Mouse (Mus musculus) forebrain, postnatal 0 days (tissue): ENCODE results near the gene Aass. TPM values are rescaled to one million over a fixed set of nuclear protein-coding genes. Genes with fewer than 3 reads are reported as not detected.

Experiments
- ATAC-seq: fragments of 200-750 bp; cut with Nextera tagmentation; 2 replicates; pipeline ENCODE4 v1.8.0; 2017; ENCODE audit warnings: mild to moderate bottlenecking, moderate library complexity
- DNase-seq: peaks from one replicate; pipeline ENCODE4 v3.0.0-alpha.2; 2015
- H3K27ac ChIP-seq: fragments of 300-500 bp; sonication (generic); 2 replicates; pipeline ENCODE4 v1.5.1; 2014; ENCODE audit warnings: low read depth, mild to moderate bottlenecking, antibody characterized with exemption, low read length, moderate library complexity, mixed read lengths
- H3K27me3 ChIP-seq: fragments of 300-500 bp; sonication (generic); 2 replicates; pipeline ENCODE4 v1.6.1; 2014; ENCODE audit warnings: mild to moderate bottlenecking, low read length, mixed read lengths; ENCODE audit not compliant: insufficient read depth
- H3K36me3 ChIP-seq: fragments of 300-500 bp; sonication (generic); 2 replicates; pipeline ENCODE4 v1.6.1; 2014; ENCODE audit warnings: mild to moderate bottlenecking, moderate library complexity; ENCODE audit not compliant: insufficient read depth
- H3K4me1 ChIP-seq: fragments of 300-500 bp; sonication (generic); 2 replicates; pipeline ENCODE4 v1.6.1; 2014; ENCODE audit warnings: antibody characterized with exemption; ENCODE audit not compliant: insufficient read depth
- H3K4me2 ChIP-seq: fragments of 300-500 bp; sonication (generic); 2 replicates; pipeline ENCODE4 v1.6.1; 2014; ENCODE audit warnings: low read depth, mild to moderate bottlenecking, moderate library complexity
- H3K4me3 ChIP-seq: fragments of 300-500 bp; sonication (generic); 2 replicates; pipeline ENCODE4 v1.5.1; 2014; ENCODE audit warnings: low read depth, low read length, mixed read lengths
- H3K9ac ChIP-seq: fragments of 300-500 bp; sonication (generic); 2 replicates; pipeline ENCODE4 v1.6.1; 2014; ENCODE audit warnings: mild to moderate bottlenecking
- H3K9me3 ChIP-seq: fragments of 300-500 bp; sonication (generic); 2 replicates; pipeline ENCODE4 v1.6.1; 2016; ENCODE audit warnings: low read length
- CTCF ChIP-seq: sonication (generic); IDR thresholded peaks from 2 replicates; pipeline ENCODE4 v1.5.1; 2016; ENCODE audit warnings: antibody characterized with exemption, control low read depth, low read depth
- WGBS: fragments of 180-500 bp; shearing (Covaris S2); extraction: QIAGEN DNeasy Blood & Tissue Kit; methylation state at CpG from one replicate; pipeline ENCODE4 v1.1.7; 2014; 5-methylcytosine and 5-hydroxymethylcytosine counted together
- polyA plus RNA-seq: library from polyadenylated mRNA; unstranded; fragments of >200 nt; fragmentation: Nextera tagmentation; extraction: Ambion mirVana; gene quantifications from 2 replicates; pipeline ENCODE4 v1.2.1, GENCODE M21; 2015
- total RNA-seq: library from RNA; depleted of rRNA; stranded (reverse); fragments of >200 nt; gene quantifications from 2 replicates; pipeline ENCODE4 v1.2.3, GENCODE M21; 2014

The Aass gene
- total and polyA plus RNA-seq, 2 experiments from 2014 or later, result 0.46 to 3.9 TPM

- no peak for TF ChIP-seq CTCF
- no peak overlapping the region for H3K27ac ChIP-seq
- ATAC-seq, result no peak
- WGBS, result 80% methylated on average over 4 of the region's 4 CpGs
- no peak overlapping the region for H3K4me3 ChIP-seq
- no peak overlapping the region for H3K9ac ChIP-seq
- no peak overlapping the region for H3K4me2 ChIP-seq
- no peaks in the 10 kb centered on the region for H3K9me3 ChIP-seq
- no peak for DNase-seq
- H3K36me3 ChIP-seq, result no peaks in the 10 kb centered on the region
- H3K27me3 ChIP-seq, result no peaks in the 10 kb centered on the region
- 0 out of 2 replicates have a peak, but pooled peaks cover 9% of the 10 kb centered on the region for H3K4me1 ChIP-seq
Measured at GRCm38 (mm10) chr6:23131015-23131414, 1.8 kb downstream of the Aass start.

- Histone ChIP-seq H3K27me3 (no peaks in the 10 kb centered on the region), H3K36me3 (no peaks in the 10 kb centered on the region), H3K9ac (no peak overlapping the region), H3K27ac (no peak overlapping the region), H3K4me1 (0 out of 2 replicates have a peak, but pooled peaks cover 9% of the 10 kb centered on the region), H3K4me2 (no peak overlapping the region), H3K9me3 (no peaks in the 10 kb centered on the region), H3K4me3 (no peak overlapping the region)
- ATAC-seq (no peak), DNase-seq (peak; percentile 16)
- 37% methylated on average over 4 of the region's 4 CpGs for WGBS
- TF ChIP-seq CTCF, result no peak
Measured at GRCm38 (mm10) chr6:23129201-23129600, 3.6 kb downstream of the Aass start.

GRCm38 (mm10) chr6:23126706-23127105 lies 6.1 kb downstream of the Aass start:
- H3K9ac ChIP-seq, result no peak overlapping the region
- DNase-seq (no peak), ATAC-seq (no peak)
- H3K36me3 ChIP-seq, result no peaks in the 10 kb centered on the region
- H3K4me2 ChIP-seq, result no peak overlapping the region
- H3K27me3 ChIP-seq, result no peaks in the 10 kb centered on the region
- no peak overlapping the region for H3K4me3 ChIP-seq
- H3K9me3 ChIP-seq, result no peaks in the 10 kb centered on the region
- H3K27ac ChIP-seq, result no peak overlapping the region
- TF ChIP-seq CTCF, result no peak
- H3K4me1 ChIP-seq, result no peaks in the 10 kb centered on the region
- WGBS, result 86% methylated on average over 7 of the region's 7 CpGs

- 89% methylated on average over 5 of the region's 5 CpGs for WGBS
- ATAC-seq (no peak), DNase-seq (no peak)
- H3K9ac ChIP-seq, result no peak overlapping the region
- no peak for TF ChIP-seq CTCF
- no peaks in the 10 kb centered on the region for H3K4me1 ChIP-seq
- H3K4me2 ChIP-seq, result no peak overlapping the region
- H3K36me3 ChIP-seq, result no peaks in the 10 kb centered on the region
- no peaks in the 10 kb centered on the region for H3K27me3 ChIP-seq
- no peaks in the 10 kb centered on the region for H3K9me3 ChIP-seq
- H3K27ac ChIP-seq, result no peak overlapping the region
- no peak overlapping the region for H3K4me3 ChIP-seq
Measured at GRCm38 (mm10) chr6:23125831-23126230, 7.0 kb downstream of the Aass start.

GRCm38 (mm10) chr6:23124823-23125222 lies 8.0 kb downstream of the Aass start:
- Histone ChIP-seq H3K4me3 (no peak overlapping the region), H3K4me2 (no peak overlapping the region), H3K4me1 (no peaks in the 10 kb centered on the region), H3K27me3 (no peaks in the 10 kb centered on the region), H3K36me3 (no peaks in the 10 kb centered on the region), H3K9me3 (no peaks in the 10 kb centered on the region), H3K9ac (no peak overlapping the region), H3K27ac (no peak overlapping the region)
- no peak for TF ChIP-seq CTCF
- DNase-seq, result no peak
- 84% methylated on average over 2 of the region's 2 CpGs for WGBS
- ATAC-seq, result no peak

- ATAC-seq (no peak), DNase-seq (no peak)
- no peaks in the 10 kb centered on the region for H3K4me1 ChIP-seq
- no peak overlapping the region for H3K9ac ChIP-seq
- H3K9me3 ChIP-seq, result no peaks in the 10 kb centered on the region
- TF ChIP-seq CTCF, result no peak; the same call in 1 of the 2 replicates
- WGBS, result 42% methylated on average over 3 of the region's 3 CpGs
- H3K27me3 ChIP-seq, result no peaks in the 10 kb centered on the region
- no peak overlapping the region for H3K4me2 ChIP-seq
- no peaks in the 10 kb centered on the region for H3K36me3 ChIP-seq
- no peak overlapping the region for H3K4me3 ChIP-seq
- H3K27ac ChIP-seq, result no peak overlapping the region
Measured at GRCm38 (mm10) chr6:23122934-23123333, 9.9 kb downstream of the Aass start.

- no peak for DNase-seq
- Histone ChIP-seq H3K36me3 (no peaks in the 10 kb centered on the region), H3K27me3 (no peaks in the 10 kb centered on the region), H3K9ac (no peak overlapping the region), H3K27ac (no peak overlapping the region), H3K9me3 (no peaks in the 10 kb centered on the region), H3K4me1 (no peaks in the 10 kb centered on the region), H3K4me2 (no peak overlapping the region), H3K4me3 (no peak overlapping the region)
- WGBS, result 69% methylated on average over 6 of the region's 6 CpGs
- no peak for ATAC-seq
- no peak for TF ChIP-seq CTCF
Measured at GRCm38 (mm10) chr6:23114781-23115180, 18.0 kb downstream of the Aass start.

GRCm38 (mm10) chr6:23107069-23107468 lies 25.7 kb downstream of the Aass start:
- ATAC-seq (no peak), DNase-seq (no peak)
- 84% methylated on average over 4 of the region's 4 CpGs for WGBS
- Histone ChIP-seq H3K4me1 (no peaks in the 10 kb centered on the region), H3K27ac (no peak overlapping the region), H3K4me3 (no peak overlapping the region), H3K4me2 (no peak overlapping the region), H3K9ac (no peak overlapping the region), H3K27me3 (no peaks in the 10 kb centered on the region), H3K36me3 (no peaks in the 10 kb centered on the region), H3K9me3 (no peaks in the 10 kb centered on the region)
- TF ChIP-seq CTCF, result no peak
